Mouse (Mus musculus): Measurements from ENCODE around the gene Lrp11.
"Not testable (repeated sequence)": the region's sequence is repeated elsewhere in the genome, so short reads cannot be mapped to it uniquely, and the experiment has no call there.

Lrp11 gene

DNA sequence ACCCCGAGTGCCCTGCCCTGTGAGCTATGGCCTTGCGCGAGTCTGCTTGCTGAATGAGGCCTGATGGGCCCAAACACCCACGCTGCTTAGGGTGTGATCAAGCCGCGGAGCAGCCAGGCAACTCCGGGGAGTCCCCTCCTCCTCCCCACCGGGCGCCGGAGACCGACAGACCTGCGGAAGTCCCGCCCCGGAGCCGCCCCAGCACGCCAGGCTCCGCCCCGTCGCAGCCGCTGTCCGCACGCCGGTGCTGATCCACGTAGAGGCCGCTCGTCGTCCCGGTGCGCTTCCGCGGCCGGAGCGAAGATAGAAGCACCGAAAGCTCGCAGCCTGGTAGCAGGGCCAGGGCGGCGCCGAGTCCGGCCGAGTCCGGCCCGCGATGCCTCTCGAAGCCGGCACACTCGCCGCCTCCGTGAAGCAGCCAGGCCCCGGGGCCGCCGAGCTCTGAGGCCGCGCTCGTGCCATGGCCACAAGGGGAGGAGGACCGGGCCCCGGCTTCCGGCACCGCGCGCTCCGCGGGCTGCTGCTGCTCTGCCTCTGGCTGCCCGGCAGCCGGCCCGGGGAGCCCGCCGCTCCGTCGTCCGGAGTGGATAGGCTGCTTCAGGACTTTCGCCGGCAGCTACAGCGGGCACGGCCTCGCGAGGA is at the start of gene Lrp11:
Gene Lrp11 (plus strand): TSS at position 209 of the 642 bp plus-strand sequence.
- peak; percentile 98 for DNase-seq

DNA sequence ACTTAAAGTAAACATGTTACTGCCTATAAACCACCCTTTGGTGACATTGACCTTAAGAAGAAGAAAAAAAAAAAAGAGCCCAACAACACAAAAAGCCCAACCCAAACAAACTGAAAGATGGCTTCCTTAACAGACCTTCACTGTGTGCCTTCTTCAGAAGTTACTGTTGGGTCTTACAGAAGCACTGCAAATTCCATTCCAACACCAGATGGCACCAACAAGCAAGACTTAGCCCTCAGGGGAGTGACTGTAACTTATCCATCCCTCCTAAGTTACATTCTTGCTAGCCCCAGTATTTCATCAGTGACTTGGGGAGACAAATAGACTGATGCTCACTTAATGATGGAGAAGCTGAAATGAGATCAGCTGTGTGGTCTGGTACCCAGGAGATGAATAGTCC is 11.6 kb upstream of the Lrp11 start:
- no peak for DNase-seq

DNA sequence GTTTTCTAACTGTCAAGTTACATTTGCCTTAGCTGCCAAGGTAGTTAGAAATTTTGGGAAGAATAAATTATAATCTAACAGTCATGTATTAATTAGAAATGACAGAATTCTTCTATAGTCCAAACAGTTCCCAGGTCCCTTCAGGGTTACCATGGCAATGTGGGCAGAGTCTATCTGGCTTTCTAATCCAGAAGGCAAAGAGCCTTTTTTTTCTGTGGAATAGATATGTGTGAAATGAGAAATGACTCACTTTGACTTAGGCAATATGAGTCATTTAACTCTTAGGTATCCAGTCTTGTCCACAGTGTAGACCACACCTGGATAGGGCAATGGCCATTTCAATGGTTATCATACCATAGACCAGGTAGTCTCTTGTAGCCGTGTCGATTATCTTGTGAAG is 8.2 kb upstream of the Lrp11 start:
- DNase-seq: no peak

DNA sequence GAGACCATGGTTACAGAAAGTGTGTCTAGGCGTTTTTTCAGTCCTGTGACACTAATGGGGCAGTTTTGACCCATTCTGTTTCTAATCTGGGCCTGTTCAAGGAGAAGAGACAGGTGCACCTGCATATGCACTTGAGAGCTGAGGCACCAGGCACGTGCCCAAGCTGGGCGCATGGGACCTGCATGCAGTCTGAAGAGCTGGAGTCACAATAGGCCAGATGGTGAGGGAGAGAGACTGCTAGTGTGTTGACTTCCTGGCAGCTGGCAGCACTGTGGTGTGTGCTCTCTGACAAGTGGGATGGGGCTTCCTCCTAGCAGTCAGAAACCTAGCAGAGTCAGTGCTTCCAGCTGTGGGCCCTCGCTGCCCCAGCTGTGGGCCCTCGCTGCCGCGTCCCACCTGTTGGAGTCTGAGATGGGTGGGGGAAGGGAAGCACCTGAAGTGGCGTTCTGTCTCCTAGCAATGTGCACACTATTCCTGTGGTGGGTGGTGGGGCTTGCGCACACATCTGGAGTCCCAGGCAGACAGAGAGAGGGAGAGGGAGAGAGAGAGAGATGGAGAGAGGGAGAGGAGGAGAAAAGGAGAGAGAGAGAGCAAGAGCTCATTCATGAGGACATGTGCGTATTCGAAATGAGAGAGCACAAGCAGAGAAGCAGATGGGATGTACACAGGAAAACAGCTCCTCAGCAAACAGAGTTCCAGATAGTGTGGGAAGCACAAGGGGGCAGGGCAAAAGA is 7.3 kb upstream of the Lrp11 start:
- peak; percentile 61 for DNase-seq

DNA sequence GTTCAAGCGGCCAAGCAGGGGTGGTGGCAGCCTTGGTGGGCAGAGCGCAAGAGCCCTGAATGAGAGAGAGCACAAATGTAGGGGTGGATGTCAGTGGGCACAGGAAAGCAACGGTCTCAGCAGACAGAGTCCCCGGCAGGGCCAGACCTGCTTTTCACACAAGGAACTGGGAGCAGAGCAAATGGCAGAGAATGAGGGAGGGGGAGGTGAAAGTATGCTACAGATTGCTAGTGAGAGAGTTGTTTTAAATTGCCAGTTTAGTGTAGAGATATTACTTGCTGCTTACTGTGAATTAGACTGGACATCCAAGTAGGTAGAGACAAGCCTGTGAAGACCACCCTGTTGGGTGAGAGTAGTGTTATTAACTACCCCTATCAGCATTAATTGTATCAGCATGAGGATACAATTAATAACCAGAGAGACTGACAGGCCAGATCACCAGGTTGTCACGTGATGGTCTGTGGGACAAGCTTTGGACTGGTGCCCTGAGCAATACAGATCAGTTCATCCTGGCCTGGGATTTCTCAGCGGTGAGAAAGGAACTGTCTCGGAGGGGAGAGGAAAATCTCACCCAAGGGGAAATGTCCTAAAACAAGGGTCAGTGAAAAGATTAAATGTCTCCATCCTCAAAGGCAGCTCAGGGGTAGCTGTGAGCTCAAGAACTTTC is 6.6 kb upstream of the Lrp11 start:
- DNase-seq: peak; percentile 61

DNA sequence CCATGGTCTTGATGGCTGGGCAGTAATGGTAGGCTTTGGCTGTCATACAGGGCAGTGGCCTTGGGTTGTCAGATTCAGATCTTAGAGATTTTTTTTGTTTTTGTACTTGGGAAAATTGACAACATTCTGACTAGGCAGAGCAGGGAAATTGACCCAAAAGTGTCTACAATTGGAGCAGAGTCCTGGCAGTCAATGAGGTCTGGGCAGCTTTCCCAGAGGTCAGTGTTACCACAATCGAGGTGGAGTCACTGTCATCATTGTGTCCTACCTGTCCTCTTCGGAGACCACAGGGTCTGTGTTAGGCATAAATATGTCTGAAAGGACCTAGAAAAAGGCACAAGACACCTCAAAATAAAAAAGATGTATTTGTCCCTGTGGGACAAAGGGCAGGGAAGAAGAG is 2.8 kb upstream of the Lrp11 start:
- DNase-seq: peak; percentile 70

DNA sequence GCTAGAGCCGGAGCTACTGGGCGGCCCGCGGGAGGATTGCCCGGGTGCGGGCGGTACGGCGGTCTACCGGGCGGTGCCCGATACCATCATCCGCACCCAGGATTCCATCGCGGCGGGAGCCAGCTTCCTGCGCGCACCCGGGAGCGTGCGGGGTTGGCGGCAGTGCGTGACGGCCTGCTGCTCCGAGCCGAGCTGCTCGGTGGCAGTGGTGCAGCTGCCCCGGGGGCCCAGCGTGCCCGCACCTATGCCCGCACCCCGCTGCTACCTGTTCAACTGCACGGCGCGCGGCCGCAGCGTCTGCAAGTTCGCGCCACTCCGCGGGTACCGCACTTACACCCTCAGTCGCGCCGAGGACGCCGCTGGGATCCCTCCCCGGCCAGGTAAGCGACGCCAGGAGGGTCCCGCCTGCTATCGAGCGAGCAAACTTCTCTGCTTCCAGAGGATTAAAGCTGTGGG is 662 bp downstream of the Lrp11 start:
- DNase-seq: peak; percentile 91

DNA sequence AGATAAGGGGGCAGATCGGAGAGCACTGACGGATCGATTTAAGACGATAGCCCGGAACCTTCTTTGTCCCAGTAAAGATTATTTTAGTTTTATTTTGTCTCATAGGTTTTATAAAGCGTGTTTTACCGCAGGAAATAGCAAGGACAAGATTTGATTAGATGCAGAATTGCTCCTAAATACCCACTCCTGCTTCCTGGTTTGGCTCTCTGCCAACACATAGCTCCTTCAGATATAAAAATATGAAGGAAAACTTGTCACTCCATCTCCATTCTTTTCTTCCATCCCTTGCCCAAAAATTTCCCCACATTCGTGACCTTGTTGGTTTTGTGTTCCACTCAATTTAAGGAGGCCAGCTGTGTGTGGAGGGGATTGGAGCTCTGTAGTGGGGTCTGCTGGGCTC is 1.2 kb downstream of the Lrp11 start:
- DNase-seq: peak; percentile 50

DNA sequence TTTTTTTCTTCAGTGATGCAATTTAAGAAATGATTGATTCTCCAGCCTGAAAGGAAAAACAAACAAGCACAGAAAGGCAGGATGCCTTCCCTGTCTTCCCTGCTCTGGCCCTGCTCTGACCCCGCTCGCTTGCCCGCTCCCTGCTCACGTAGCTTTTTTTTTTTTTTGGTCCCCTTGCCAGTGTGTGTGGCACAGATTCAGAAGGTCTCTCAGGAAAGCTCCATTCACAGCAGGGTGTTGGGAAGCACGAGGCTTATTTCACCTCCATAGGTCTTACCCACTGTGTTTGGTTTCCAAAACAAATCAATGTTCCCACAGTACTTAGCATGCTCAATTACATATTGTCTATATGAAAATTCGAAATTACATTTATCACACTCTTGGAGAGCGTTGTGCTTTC is 5.2 kb downstream of the Lrp11 start:
- DNase-seq: no peak

DNA sequence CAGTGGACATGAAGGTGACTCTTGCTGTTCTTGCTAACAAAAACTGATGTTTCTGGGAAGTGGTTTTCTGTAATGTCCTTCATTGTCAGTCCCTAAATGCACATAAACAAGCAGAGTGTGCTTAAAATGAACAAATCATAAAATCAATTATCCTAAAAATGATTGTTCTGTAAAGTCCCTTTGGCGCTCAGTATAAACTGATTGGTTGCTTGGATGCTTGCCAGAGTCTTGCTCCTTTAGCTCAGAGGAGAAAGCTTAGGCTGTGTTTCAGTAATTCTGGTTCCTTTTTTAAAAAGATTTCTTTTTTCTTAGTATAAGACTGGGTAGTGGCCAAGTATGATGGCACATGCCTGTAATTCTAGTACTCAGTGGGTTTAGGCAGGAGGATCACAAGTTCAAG is 6.7 kb downstream of the Lrp11 start:
- no peak for DNase-seq

DNA sequence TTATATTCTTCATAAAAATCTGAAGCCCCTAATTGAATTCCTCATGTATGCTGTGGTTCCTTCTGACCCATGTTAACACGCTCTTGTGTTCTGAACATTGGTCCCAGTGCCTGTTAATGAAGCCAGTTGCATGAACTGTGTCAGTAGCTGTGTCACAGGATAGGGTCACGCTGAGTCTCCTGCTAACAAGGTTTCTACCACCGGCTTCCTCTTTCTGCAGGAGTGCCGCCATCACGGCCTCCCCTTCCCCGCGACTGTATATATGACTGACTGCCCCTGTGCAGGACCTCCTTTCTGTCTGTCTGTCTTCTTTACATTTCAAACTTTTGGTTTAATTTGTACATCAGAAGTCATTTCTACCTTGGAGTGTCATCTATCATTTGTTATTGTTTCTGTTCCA is 8.6 kb downstream of the Lrp11 start:
- DNase-seq: peak; percentile 52

DNA sequence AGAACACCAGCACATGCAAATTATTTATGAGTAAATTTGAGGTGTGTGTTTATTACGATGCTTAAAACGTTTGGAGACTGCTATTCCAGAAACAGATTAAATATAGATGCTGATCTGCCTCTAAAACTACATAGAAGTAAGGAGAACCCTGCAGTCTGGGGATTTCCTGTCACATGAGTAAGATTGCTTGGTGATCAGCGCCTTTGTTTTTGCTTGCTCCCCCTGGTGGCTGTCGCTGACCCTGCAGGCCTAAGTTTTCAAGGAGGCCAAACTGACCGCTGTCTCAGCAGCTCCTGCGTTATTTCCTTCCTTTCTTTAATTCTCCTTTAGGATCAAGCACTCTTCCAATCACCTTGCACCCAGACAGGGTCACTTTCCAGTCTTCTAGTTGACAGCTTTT is 11.0 kb downstream of the Lrp11 start:
- DNase-seq: peak; percentile 89

DNA sequence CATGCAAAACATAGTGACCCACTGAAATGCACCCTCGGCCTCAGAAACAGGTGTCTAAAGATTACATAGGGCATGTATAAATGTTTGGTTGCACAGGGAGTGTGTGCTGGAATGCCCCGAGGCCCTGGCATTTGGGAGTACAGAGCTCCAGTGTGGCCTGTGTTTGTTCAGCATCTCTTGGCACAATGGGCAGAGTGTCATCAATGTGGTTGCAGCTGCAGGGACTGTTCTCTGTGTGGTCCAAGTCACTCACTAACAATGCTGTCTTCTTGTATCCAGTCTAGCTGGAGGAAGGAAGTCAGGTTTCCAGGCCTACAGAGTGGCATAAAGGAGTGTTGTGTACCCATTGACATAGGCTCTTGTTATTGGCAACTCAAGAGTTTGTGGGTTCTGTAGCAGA is 15.6 kb downstream of the Lrp11 start:
- peak; percentile 62 for DNase-seq

DNA sequence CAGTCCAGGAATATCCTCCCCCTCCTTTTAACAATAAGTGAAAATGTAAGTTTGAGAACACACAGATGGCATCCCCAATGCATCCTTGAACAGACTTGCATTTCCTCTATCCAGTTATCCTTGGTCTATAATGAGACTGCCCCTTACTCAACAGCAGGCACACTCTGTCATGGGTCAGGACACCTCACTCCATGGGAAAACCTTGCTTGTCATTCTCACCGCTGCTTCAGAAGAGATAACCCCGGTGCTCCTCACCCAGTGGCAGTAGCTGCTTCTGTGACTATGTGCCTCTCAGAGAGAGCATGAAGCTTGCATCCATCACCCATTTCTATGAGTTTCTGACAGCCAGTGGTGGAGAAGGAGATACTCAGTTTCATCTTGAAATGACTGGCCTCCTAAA is 16.8 kb downstream of the Lrp11 start:
- DNase-seq: peak; percentile 52

DNA sequence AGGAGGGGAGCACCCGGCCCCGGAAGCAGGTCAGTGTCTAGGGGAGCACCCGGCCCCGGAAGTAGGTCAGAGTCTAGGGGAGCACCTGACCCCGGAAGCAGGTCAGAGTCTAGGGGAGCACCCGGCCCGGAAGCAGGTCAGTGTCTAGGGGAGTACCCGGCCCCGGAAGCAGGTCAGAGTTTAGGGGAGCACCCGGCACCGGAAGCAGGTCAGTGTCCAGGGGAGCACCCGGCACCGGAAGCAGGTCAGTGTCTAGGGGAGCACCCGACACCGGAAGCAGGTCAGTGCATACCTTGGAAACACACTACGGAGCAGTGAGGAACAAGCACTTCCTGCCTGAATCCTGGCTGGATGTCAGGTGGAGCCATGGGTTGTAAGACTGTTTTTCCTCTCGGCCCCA is 19.0 kb downstream of the Lrp11 start:
- DNase-seq: peak; percentile 16

DNA sequence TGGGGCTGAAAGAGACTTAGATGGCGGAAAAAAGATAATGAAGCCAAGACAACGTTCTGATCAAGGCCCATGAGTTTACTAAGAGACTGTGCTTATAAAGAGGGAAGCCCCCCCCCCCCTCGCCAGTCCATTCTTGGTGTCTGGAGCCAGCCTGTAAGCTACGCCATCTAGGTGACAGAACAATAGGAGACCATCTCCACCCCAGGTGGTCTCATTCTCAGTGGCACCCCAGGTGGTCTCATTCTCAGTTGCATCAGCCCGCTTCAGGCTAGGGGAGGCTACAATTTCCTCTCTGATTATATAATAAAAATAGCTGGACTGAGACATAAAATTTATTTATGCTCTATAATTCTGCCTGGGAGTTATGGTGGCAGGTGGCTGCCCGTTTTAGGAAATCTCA is 22.0 kb downstream of the Lrp11 start:
- DNase-seq: no peak

DNA sequence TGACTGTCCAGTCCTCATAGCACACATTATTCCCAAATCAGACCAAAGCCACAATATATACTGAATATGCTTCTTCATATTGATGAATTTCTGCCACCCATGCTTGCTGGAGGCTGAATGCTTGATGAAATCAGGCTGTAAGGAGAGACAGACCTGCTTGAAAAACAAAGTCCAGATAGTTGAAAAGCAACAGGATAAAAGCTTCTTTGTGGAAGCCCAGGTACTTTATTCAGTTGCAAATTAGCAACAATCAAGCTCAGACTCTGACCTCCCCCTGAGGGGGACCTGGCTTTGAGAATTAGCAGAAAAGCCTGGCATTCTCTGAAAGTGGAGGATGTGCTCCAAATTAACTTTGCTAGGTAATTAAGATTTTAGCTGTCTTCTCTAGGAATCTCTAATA is 22.6 kb downstream of the Lrp11 start:
- DNase-seq: not testable (repeated sequence)

DNA sequence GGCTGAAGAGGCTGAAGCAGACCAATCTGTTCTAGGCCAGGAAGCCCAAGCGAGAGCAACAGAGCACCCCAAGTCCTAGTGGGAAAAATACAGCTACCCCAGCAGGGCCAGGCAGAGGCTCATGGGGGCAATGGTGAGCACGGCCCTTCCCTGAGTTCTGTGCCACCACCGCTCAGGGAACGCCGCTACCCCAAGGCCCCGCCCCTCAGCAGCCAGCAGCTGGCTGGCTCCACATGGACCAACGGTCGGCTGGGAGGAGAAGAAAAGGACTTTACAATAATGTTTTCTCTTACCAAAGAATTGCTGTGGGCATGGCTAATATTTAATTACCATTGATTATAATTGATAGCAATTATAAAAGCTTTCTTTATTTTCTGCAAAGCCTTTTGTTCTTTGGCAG is 25.2 kb downstream of the Lrp11 start:
- DNase-seq: peak; percentile 24

DNA sequence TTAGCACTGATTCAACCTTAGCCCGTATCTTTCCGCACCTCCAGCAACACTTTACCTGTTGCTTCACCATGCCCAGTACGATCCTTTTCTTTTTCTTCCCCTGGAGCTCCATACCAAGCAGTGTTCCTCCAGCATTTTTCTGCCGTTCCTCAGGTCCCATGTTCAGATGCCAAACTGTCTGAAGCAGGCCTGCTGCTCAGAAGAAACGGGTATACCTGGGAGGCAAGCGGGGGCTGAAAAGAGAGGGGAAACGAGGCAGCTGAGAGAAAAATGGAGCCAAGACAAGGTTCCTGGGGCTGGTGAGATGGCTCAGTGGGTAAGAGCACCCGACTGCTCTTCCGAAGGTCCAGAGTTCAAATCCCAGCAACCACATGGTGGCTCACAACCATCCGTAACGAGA is 27.5 kb downstream of the Lrp11 start:
- DNase-seq: peak; percentile 57

DNA sequence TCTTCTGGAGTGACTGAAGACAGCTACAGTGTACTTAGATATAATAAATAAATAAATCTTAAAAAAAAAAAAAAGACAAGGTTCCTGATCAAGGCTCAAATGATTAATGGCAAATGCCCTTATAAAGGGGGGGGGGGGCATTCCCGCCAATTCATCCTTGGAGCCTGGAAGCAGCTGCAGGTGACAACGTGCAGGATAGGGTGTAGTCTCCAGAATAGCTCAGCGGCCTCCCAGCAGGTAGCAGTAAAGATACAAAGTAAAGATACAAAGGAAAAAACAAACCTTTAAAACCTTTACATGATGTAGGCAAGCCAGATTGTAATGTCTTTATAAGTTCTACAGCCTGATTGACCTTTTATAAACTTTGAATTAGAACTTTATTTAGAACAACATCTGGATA is 28.0 kb downstream of the Lrp11 start:
- DNase-seq: peak; percentile 61

DNA sequence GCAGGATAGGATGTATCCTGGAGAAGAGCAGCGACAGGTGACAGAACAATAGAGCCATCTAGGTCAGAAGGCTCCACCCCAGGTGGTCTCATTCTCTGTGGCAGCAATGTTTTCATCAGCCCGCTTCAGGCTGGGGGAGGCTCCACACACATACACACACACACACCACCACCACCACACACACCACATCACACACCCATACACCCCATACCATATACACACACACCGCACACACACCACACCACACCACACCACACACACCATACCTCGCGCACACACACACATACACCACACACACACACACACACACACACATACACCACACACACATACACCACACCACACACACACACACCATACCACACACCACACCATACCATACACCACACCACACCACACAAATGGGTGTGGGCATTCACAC is 30.2 kb downstream of the Lrp11 start:
- peak; percentile 41 for DNase-seq

DNA sequence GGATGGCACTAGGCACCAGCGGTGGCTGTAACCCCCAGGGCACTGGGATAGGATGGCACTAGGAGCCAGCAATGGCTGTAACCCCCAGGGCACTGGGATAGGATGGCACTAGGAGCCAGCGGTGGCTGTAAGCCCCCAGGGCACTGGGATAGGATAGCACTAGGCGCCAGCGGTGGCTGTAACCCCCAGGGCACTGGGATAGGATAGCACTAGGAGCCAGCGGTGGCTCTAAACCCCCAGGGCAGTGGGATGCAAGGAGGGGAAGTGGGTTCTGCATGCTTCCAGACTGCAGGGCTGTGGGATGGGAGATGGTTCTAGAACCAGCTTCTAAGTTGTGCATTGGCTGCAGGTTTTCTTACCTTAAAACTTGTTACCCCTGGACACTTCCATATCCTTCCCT is 31.1 kb downstream of the Lrp11 start:
- peak; percentile 21 for DNase-seq

DNA sequence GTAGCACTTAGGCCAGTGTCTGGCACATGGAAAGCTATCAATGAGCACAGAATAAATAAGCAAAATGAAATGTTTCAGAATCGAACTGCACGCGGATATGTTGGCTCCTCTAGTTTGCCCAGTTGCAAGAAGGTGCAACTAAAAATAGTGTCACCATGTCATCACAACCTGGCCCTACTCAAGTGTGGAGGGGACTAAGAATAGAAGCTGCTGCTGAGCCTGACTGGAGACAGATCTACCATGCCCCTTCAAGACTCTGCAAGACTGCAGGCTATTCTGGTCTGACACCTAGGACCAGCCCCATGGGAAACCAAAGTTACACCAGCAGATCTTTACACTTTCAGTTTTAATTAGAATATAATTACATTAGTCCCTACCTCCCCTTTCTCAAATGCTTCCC is 32.8 kb downstream of the Lrp11 start:
- peak; percentile 89 for DNase-seq

DNA sequence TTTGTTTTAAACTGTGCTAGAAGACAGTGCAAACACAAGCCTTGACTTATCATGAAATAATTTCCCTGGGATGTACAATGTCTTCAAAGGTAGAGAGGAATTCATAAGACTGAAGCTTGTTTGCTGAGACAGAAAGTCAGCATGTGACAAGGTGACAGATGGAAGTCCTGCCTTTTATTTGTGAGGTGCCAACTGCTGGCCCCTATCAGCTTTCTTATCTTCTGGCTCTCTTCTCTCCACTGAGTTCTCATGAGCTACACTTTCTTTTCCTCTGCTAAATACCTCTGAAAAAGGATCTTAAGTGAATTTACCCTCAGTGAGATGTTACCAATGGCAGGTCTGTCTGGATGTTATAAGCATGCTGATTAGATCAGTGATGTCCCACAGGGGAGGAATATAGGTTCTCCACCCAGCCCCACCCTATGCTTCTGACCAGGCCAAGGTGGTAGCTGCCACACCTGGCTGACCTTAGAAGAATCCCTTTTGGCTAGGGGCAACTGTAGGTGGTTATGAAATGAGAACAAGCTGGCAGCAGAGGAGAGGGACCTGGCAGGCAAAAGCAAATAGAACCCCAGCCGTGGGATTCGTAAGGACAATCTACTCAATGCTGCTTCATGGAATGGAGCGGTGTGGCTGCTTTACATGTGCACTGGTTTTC is 34.4 kb downstream of the Lrp11 start:
- DNase-seq: peak; percentile 61
